Mouse (Mus musculus) limb, embryonic 12.5 days (tissue): ENCODE measurements around the gene Kif3c. TPM values are rescaled to one million over a fixed set of nuclear protein-coding genes. Genes with fewer than 3 reads are reported as not detected.
"Not testable (repeated sequence)": the region's sequence is repeated elsewhere in the genome, so short reads cannot be mapped to it uniquely, and the experiment has no call there.

Experiments used
- ATAC-seq: fragments of 200-750 bp; cut with Nextera tagmentation; 2 replicates; pipeline ENCODE4 v1.8.0; 2017; ENCODE audit warnings: low read depth, moderate TSS enrichment; ENCODE audit not compliant: insufficient number of reproducible peaks, insufficient read depth, low FRiP score, low TSS enrichment
- H3K27ac ChIP-seq: fragments of 300-500 bp; sonication (generic); 2 replicates; pipeline ENCODE4 v1.5.1; 2016; ENCODE audit warnings: mild to moderate bottlenecking, moderate library complexity
- H3K27me3 ChIP-seq: fragments of 300-500 bp; sonication (generic); 2 replicates; pipeline ENCODE4 v1.6.1; 2016; ENCODE audit warnings: mild to moderate bottlenecking, moderate library complexity
- H3K36me3 ChIP-seq: fragments of 300-500 bp; sonication (generic); 2 replicates; pipeline ENCODE4 v1.6.1; 2016; ENCODE audit warnings: mild to moderate bottlenecking, moderate library complexity
- H3K4me1 ChIP-seq: fragments of 300-500 bp; sonication (generic); replicated peaks from 2 replicates; pipeline ENCODE4 v1.6.1; 2016
- H3K4me2 ChIP-seq: fragments of 300-500 bp; sonication (generic); 2 replicates; pipeline ENCODE4 v1.6.1; 2016; ENCODE audit warnings: mild to moderate bottlenecking, moderate library complexity
- H3K4me3 ChIP-seq: fragments of 300-500 bp; sonication (generic); replicated peaks from 2 replicates; pipeline ENCODE4 v1.5.1; 2016; ENCODE audit warnings: mild to moderate bottlenecking
- H3K9ac ChIP-seq: fragments of 300-500 bp; sonication (generic); replicated peaks from 2 replicates; pipeline ENCODE4 v1.6.1; 2016; ENCODE audit warnings: mild to moderate bottlenecking, moderate library complexity
- H3K9me3 ChIP-seq: fragments of 300-500 bp; sonication (generic); 2 replicates; pipeline ENCODE4 v1.6.1; 2016; ENCODE audit warnings: mild to moderate bottlenecking, moderate library complexity
- WGBS: fragments of 180-500 bp; shearing (Covaris S2); methylation state at CpG from one replicate; pipeline ENCODE4 v1.1.7; 2016; 5-methylcytosine and 5-hydroxymethylcytosine counted together
- polyA plus RNA-seq: library from polyadenylated mRNA; unstranded; fragments of >200 nt; fragmentation: Nextera tagmentation; extraction: Ambion mirVana; gene quantifications from 2 replicates; pipeline ENCODE4 v1.2.1, GENCODE M21; 2016

Gene Kif3c
- polyA plus RNA-seq, 1 experiment from 2014 or later: 19.3 TPM

DNA sequence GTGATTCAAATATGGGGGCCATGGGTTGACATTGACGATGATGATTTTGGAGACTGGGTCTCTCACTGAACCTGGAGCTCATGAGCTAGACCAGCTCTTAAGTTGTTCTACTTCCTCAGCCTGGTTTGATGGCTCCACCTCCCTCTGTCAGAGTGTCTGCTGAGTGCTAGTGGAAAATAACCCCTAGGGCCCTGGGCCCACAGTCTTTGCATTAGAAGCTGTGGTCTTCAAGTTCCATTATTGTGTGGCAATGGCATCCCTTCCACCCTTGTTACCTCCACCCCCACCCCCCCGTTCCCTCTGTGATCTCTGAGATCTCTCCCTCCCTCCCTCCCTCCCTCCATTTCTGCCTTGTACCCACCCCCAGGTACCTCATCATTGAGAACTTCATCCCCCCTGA lies 25.1 kb downstream of the Kif3c start:
- H3K27ac ChIP-seq: no peak overlapping the region
- no peak overlapping the region for H3K4me3 ChIP-seq
- ATAC-seq: no peak
- H3K27me3 ChIP-seq: no peaks in the 10 kb centered on the region
- no peaks in the 10 kb centered on the region for H3K4me1 ChIP-seq
- H3K36me3 ChIP-seq: peaks cover 83% of the 10 kb centered on the region
- no peak overlapping the region for H3K4me2 ChIP-seq
- H3K9me3 ChIP-seq: no peaks in the 10 kb centered on the region
- 88% methylated on average over 2 of the region's 2 CpGs for WGBS
- H3K9ac ChIP-seq: no peak overlapping the region

DNA sequence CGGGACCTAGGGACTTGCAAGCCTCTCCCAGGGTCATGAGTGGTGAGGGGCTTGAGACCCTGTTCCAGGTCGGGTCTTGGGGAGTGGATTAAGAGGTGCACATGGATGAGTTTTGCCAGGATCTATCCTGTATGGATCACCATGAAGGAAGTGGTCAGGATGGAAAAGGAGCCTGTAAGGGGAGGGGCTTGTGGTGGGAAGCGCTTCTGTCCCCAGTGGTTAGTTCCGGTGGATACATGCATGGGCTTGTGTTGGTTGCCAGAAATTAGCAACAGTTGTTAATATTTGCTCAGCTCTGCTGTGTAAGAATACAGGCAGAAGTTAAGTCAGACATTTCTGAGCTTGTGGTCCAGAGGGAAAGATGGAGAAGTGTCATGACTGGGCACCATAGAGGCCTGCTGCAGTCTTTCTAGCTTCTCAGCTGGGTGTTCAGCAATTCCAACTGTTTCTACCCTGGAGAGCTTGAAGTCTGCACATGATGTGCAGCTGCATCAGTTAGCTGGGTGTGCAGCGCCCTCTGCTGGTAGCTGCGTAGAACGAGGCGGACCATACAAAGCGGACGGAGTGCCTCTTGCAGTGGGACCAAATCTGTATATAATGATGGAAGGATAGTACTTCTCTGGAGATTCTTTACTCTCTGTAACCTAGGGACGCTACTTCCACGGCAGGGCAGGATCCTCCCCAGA lies 25.8 kb downstream of the Kif3c start:
- 32% methylated on average over 12 of the region's 12 CpGs for WGBS
- Histone ChIP-seq H3K4me2 (no peak overlapping the region), H3K36me3 (peaks cover 84% of the 10 kb centered on the region), H3K27me3 (no peaks in the 10 kb centered on the region), H3K9me3 (no peaks in the 10 kb centered on the region), H3K4me1 (no peaks in the 10 kb centered on the region), H3K4me3 (no peak overlapping the region), H3K9ac (no peak overlapping the region), H3K27ac (no peak overlapping the region)
- ATAC-seq: no peak; the same call in 1 of the 2 replicates

DNA sequence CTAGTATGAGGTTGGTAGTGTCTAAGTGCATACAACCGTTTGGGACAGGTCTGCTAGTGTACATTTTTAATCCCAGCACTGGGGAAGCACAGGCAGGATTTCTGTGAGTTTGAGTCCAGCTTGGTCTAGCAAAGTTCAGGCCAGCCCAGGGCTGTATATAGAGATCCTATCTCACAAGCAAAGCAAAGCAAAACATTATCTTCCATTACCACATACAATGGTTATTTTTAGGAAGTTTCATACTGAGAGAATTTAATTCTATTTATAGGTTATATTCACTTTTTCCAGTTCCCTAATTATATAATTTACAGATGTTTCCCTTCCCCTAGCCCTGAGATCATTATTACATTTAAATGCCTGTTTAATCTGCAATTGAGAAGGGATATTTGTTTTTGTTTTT lies 26.3 kb downstream of the Kif3c start:
- no peak for ATAC-seq
- WGBS: 59% methylated on average over 1 of the region's 1 CpGs
- Histone ChIP-seq H3K4me2 (no peak overlapping the region), H3K27ac (no peak overlapping the region), H3K27me3 (no peaks in the 10 kb centered on the region), H3K4me3 (no peak overlapping the region), H3K36me3 (peaks cover 81% of the 10 kb centered on the region), H3K9ac (no peak overlapping the region), H3K9me3 (no peaks in the 10 kb centered on the region), H3K4me1 (no peaks in the 10 kb centered on the region)

DNA sequence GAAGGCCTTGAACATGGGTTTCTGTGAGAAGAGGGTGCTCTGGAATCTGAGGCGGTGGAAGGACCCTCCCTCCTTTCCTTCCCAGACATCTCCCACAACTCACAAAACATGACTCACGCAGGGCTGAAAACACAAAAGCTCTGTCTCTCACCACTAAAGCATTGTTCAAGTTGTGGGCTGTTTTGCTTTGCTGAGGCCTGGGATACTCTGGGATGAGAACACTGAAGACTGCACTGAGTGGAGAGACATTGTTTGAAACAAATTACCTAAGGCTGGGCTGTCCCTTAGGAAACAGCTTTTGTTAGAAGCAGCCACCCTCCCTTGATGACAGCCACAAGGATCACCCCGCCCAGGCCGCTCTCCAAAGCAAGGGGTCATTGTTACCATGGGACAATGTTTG lies 28.2 kb downstream of the Kif3c start:
- Histone ChIP-seq H3K36me3 (peaks cover 71% of the 10 kb centered on the region), H3K9me3 (no peaks in the 10 kb centered on the region), H3K4me3 (no peak overlapping the region), H3K4me1 (no peaks in the 10 kb centered on the region), H3K27ac (no peak overlapping the region), H3K4me2 (no peak overlapping the region), H3K9ac (no peak overlapping the region), H3K27me3 (no peaks in the 10 kb centered on the region)
- ATAC-seq: no peak
- WGBS: 85% methylated on average over 4 of the region's 4 CpGs

DNA sequence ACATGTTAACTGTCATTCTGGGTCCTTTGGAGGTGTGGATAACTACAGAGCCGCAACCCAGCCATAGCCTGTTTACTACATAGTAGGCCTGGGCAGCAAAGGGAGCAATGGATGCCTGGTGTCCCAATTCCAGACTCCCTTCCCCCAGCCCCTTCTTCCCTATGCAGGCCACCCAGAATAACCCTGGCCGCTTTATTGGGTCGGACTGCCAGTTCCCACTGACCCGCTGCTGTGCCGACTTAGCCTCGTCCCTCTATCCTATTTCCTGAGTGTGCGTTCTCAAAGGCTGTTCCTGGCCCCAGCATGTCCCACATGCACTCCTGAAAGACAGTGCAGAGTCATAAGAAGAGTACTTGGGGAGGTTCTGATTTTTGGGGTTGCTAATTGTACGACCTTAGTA lies 32.0 kb downstream of the Kif3c start:
- H3K4me1 ChIP-seq: no peaks in the 10 kb centered on the region
- no peak overlapping the region for H3K9ac ChIP-seq
- H3K4me2 ChIP-seq: no peak overlapping the region
- WGBS: 88% methylated on average over 8 of the region's 8 CpGs
- H3K9me3 ChIP-seq: no peaks in the 10 kb centered on the region
- H3K27ac ChIP-seq: no peak overlapping the region
- no peaks in the 10 kb centered on the region for H3K27me3 ChIP-seq
- no peak for ATAC-seq
- H3K4me3 ChIP-seq: no peak overlapping the region
- H3K36me3 ChIP-seq: peaks cover 67% of the 10 kb centered on the region

DNA sequence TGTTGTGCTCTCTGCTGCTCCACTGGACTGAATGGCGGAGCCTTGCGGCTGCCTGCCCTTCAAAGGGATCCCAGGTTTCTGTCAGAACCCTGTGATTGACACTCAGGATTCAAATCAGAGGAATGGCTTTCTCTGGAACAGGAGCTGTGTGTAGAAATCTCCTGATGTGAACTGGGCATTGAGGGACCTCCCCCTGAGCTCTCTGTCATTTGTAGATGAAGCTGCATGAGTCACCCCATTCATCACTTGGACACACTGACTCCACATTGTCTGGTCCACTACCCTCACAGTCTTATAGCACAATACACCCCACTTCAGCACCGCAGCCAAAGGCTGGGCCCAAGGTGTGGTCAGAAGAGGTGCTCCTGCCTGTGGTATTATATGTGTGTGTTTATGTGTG lies 40.7 kb downstream of the Kif3c start:
- H3K27me3 ChIP-seq, H3K4me1 ChIP-seq, H3K27ac ChIP-seq, H3K9me3 ChIP-seq, H3K4me2 ChIP-seq, ATAC-seq, H3K4me3 ChIP-seq, H3K9ac ChIP-seq: not testable (repeated sequence)
- 92% methylated on average over 3 of the region's 3 CpGs for WGBS
- H3K36me3 ChIP-seq: peaks cover 63% of the 10 kb centered on the region

DNA sequence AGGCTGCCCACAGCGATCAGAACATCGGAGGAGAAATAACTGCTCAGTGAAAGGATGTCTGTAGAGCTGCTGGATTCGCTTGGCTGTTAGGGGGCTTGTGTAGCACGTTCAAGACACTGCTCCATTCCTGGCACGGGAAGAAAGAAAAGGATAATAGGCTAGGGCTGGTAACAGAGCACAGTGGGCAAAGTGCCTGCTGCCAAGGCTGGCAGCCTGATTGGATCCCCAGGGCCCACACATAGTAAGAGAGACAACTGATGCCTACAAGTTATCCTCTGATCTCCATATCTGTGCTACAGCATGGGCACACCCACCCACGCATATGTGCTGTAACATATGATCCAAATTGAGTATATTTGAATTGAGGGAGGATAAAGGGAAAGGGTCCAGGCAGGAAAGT lies 41.7 kb downstream of the Kif3c start:
- H3K36me3 ChIP-seq: peaks cover 54% of the 10 kb centered on the region
- H3K27ac ChIP-seq: no peak overlapping the region
- no peaks in the 10 kb centered on the region for H3K4me1 ChIP-seq
- H3K27me3 ChIP-seq: no peaks in the 10 kb centered on the region
- no peak overlapping the region for H3K9ac ChIP-seq
- WGBS: 90% methylated on average over 6 of the region's 6 CpGs
- ATAC-seq: no peak
- no peak overlapping the region for H3K4me2 ChIP-seq
- H3K9me3 ChIP-seq: no peaks in the 10 kb centered on the region
- no peak overlapping the region for H3K4me3 ChIP-seq

- H3K9me3 ChIP-seq: peaks cover 8% of the 10 kb centered on the region; the same call in 1 of the 2 replicates
- H3K9ac ChIP-seq: no peak overlapping the region
- H3K4me2 ChIP-seq: no peak overlapping the region
- no peaks in the 10 kb centered on the region for H3K27me3 ChIP-seq
- 92% methylated on average over 4 of the region's 4 CpGs for WGBS
- no peak for ATAC-seq
- no peak overlapping the region for H3K4me3 ChIP-seq
- no peaks in the 10 kb centered on the region for H3K4me1 ChIP-seq
- H3K27ac ChIP-seq: no peak overlapping the region
- H3K36me3 ChIP-seq: peaks cover 22% of the 10 kb centered on the region
Measured at GRCm38 (mm10) chr12:3414956-3415355, 50.0 kb downstream of the Kif3c start.

GRCm38 (mm10) chr12:3418761-3419160 lies 53.8 kb downstream of the Kif3c start:
- Histone ChIP-seq H3K4me3 (no peak overlapping the region), H3K9me3 (peaks cover 8% of the 10 kb centered on the region; the same call in 1 of the 2 replicates), H3K4me2 (no peak overlapping the region), H3K4me1 (no peaks in the 10 kb centered on the region), H3K27me3 (no peaks in the 10 kb centered on the region), H3K9ac (no peak overlapping the region), H3K36me3 (peaks cover 43% of the 10 kb centered on the region), H3K27ac (no peak overlapping the region)
- ATAC-seq: no peak
- 91% methylated on average over 3 of the region's 3 CpGs for WGBS

- WGBS: 95% methylated on average over 2 of the region's 2 CpGs
- Histone ChIP-seq H3K27me3 (no peaks in the 10 kb centered on the region), H3K27ac (no peak overlapping the region), H3K4me1 (peaks cover 8% of the 10 kb centered on the region), H3K9ac (no peak overlapping the region), H3K4me3 (no peak overlapping the region), H3K4me2 (no peak overlapping the region), H3K9me3 (no peaks in the 10 kb centered on the region), H3K36me3 (peaks cover 36% of the 10 kb centered on the region)
- ATAC-seq: no peak
Measured at GRCm38 (mm10) chr12:3420519-3420918, 55.6 kb downstream of the Kif3c start.

DNA sequence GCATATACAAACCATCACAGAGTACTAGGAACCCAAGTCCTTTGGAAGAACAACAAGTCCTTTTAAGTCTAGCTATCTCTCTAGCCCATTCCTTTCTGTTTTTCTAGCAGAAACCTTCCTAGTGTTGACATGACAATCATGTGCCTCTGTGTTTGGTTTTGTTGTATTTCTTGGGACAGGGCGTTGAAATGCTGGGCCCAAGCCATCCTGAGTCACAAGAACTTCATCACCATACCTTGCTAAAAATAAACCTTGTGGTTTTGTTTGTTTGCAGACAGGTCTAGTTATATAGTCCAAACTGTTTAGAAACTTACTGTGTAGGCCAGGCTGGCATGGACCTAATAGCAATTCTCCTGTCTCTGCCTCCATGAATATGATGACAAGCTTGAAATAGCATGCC lies 57.9 kb downstream of the Kif3c start:
- H3K9ac ChIP-seq: no peak overlapping the region
- H3K36me3 ChIP-seq: peaks cover 25% of the 10 kb centered on the region
- no peak overlapping the region for H3K4me3 ChIP-seq
- no peak overlapping the region for H3K4me2 ChIP-seq
- H3K4me1 ChIP-seq: peaks cover 11% of the 10 kb centered on the region
- 95% methylated on average over 1 of the region's 1 CpGs for WGBS
- no peaks in the 10 kb centered on the region for H3K27me3 ChIP-seq
- no peak overlapping the region for H3K27ac ChIP-seq
- ATAC-seq: no peak
- H3K9me3 ChIP-seq: no peaks in the 10 kb centered on the region

GRCm38 (mm10) chr12:3424179-3424578 lies 59.2 kb downstream of the Kif3c start:
- Histone ChIP-seq H3K9me3 (no peaks in the 10 kb centered on the region), H3K36me3 (peaks cover 21% of the 10 kb centered on the region), H3K4me2 (no peak overlapping the region), H3K27me3 (no peaks in the 10 kb centered on the region), H3K9ac (no peak overlapping the region), H3K4me3 (no peak overlapping the region), H3K27ac (no peak overlapping the region), H3K4me1 (peaks cover 15% of the 10 kb centered on the region)
- WGBS: 90% methylated on average over 2 of the region's 2 CpGs
- ATAC-seq: no peak
